Mouse (Mus musculus) midbrain, embryonic 10.5 days (tissue): ENCODE measurements around the gene Cdkn1a. TPM values are rescaled to one million over a fixed set of nuclear protein-coding genes. Genes with fewer than 3 reads are reported as not detected.

Source experiments
- DNase-seq: peaks from one replicate; pipeline ENCODE4 v3.0.0-alpha.2; 2017; ENCODE audit warnings: low spot score
- H3K27ac ChIP-seq: fragments of 300-500 bp; sonication (generic); replicated peaks from 2 replicates; pipeline ENCODE4 v1.5.1; 2016; ENCODE audit warnings: mild to moderate bottlenecking
- H3K27me3 ChIP-seq: fragments of 300-500 bp; sonication (generic); 2 replicates; pipeline ENCODE4 v1.6.1; 2016; ENCODE audit warnings: low read depth, mild to moderate bottlenecking; ENCODE audit not compliant: poor library complexity, severe bottlenecking
- H3K36me3 ChIP-seq: fragments of 300-500 bp; sonication (generic); 2 replicates; pipeline ENCODE4 v1.6.1; 2016; ENCODE audit warnings: mild to moderate bottlenecking, moderate library complexity
- H3K4me1 ChIP-seq: fragments of 300-500 bp; sonication (generic); 2 replicates; pipeline ENCODE4 v1.6.1; 2016
- H3K4me3 ChIP-seq: fragments of 300-500 bp; sonication (generic); 2 replicates; pipeline ENCODE4 v1.5.1; 2016; ENCODE audit warnings: mild to moderate bottlenecking, moderate library complexity
- H3K9me3 ChIP-seq: fragments of 300-500 bp; sonication (generic); replicated peaks from 2 replicates; pipeline ENCODE4 v1.6.1; 2016; ENCODE audit warnings: mild to moderate bottlenecking
- WGBS: fragments of 180-500 bp; shearing (Covaris S2); methylation state at CpG from one replicate; pipeline ENCODE4 v1.1.7; 2016; 5-methylcytosine and 5-hydroxymethylcytosine counted together
- polyA plus RNA-seq: library from polyadenylated mRNA; unstranded; fragments of >200 nt; fragmentation: Nextera tagmentation; extraction: Ambion mirVana; gene quantifications from 2 replicates; pipeline ENCODE4 v1.2.1, GENCODE M21; 2016

The Cdkn1a gene
- polyA plus RNA-seq, 1 experiment from 2014 or later, result 19.1 TPM

- Histone ChIP-seq H3K9me3 (no peaks in the 10 kb centered on the region; the same call in 1 of the 2 replicates), H3K4me3 (no peak within 1 kb of the TSS), H3K36me3 (no peaks in the 10 kb centered on the region), H3K27ac (no peak within 1 kb of the TSS), H3K27me3 (no peaks in the 10 kb centered on the region), H3K4me1 (no peaks in the 10 kb centered on the region)
- WGBS, result 96% methylated on average over 13 of the region's 13 CpGs
- no peak for DNase-seq
Observed at GRCm38 (mm10) chr17:29113591-29114352, 23.0 kb downstream of the Cdkn1a start, which contains the start of gene Rab44. TSS of gene Rab44 (plus strand) at chr17:29114145.

- H3K9me3 ChIP-seq, result no peaks in the 10 kb centered on the region
- 79% methylated on average over 12 of the region's 12 CpGs for WGBS
- no peaks in the 10 kb centered on the region for H3K27me3 ChIP-seq
- no peaks in the 10 kb centered on the region for H3K4me1 ChIP-seq
- no peak for DNase-seq
- H3K36me3 ChIP-seq, result no peaks in the 10 kb centered on the region
- no peak overlapping the region for H3K4me3 ChIP-seq
- no peak overlapping the region for H3K27ac ChIP-seq
Observed at GRCm38 (mm10) chr17:29116023-29116422, 25.2 kb downstream of the Cdkn1a start.

- Histone ChIP-seq H3K27ac (no peak overlapping the region), H3K4me1 (no peaks in the 10 kb centered on the region), H3K4me3 (no peak overlapping the region), H3K36me3 (no peaks in the 10 kb centered on the region), H3K9me3 (no peaks in the 10 kb centered on the region), H3K27me3 (no peaks in the 10 kb centered on the region)
- no peak for DNase-seq
- 84% methylated on average over 8 of the region's 8 CpGs for WGBS
Observed at GRCm38 (mm10) chr17:29117006-29117648, 26.4 kb downstream of the Cdkn1a start.

DNA sequence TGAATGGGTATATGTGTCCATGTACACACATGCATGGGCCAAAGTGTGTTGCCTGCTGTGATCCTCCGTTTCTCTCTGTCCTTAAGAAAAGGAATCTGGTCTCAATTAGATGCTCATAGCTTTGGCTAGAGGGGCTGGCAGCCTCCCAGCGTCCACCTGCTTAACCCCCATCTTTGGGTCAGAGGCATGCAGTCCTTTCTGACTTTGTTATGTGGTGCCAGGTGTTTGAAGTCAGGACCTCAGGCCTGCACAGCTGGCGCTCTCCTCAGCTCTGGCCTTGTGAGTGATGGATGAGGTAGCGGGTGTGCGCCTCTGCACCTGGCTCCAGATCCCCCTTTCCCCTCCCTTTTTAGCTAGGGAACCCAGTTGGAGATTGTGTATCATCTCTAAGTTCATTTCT, 27.3 kb downstream of the Cdkn1a start:
- H3K4me3 ChIP-seq, result no peak overlapping the region
- H3K36me3 ChIP-seq, result no peaks in the 10 kb centered on the region
- H3K4me1 ChIP-seq, result no peaks in the 10 kb centered on the region
- WGBS, result 78% methylated on average over 5 of the region's 5 CpGs
- no peaks in the 10 kb centered on the region for H3K9me3 ChIP-seq
- no peak overlapping the region for H3K27ac ChIP-seq
- DNase-seq, result no peak
- no peaks in the 10 kb centered on the region for H3K27me3 ChIP-seq

DNA sequence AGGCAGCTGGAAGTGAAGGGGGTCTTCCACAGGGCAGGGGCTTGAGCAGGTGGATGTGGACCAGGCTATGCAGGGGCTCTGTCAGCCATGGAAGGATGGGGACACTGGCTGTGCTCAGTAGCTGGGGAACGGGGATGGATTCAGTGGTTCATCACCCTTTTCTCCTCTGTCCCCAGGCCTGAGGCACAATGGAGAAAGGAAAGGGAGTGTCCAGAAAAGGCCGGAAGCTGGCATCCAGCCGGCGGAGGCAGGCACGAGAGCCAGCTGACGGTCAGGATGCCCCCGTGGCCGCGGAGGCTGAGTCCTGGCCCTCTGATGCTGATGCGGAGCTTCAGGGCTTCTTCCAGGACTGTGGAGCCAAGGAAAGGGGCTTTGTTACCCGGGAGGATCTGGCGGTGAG, 29.9 kb downstream of the Cdkn1a start:
- 63% methylated on average over 12 of the region's 12 CpGs for WGBS
- Histone ChIP-seq H3K4me3 (no peak overlapping the region), H3K27ac (no peak overlapping the region), H3K9me3 (no peaks in the 10 kb centered on the region), H3K27me3 (no peaks in the 10 kb centered on the region), H3K36me3 (no peaks in the 10 kb centered on the region), H3K4me1 (no peaks in the 10 kb centered on the region)
- DNase-seq, result no peak

GRCm38 (mm10) chr17:29122817-29123216, 32.0 kb downstream of the Cdkn1a start:
- Histone ChIP-seq H3K9me3 (no peaks in the 10 kb centered on the region), H3K4me3 (no peak overlapping the region), H3K4me1 (no peaks in the 10 kb centered on the region), H3K27ac (no peak overlapping the region), H3K36me3 (no peaks in the 10 kb centered on the region), H3K27me3 (no peaks in the 10 kb centered on the region)
- WGBS, result 86% methylated on average over 6 of the region's 6 CpGs
- DNase-seq, result no peak

- Histone ChIP-seq H3K4me1 (no peaks in the 10 kb centered on the region), H3K9me3 (no peaks in the 10 kb centered on the region), H3K27ac (no peak overlapping the region), H3K4me3 (no peak overlapping the region), H3K27me3 (no peaks in the 10 kb centered on the region), H3K36me3 (no peaks in the 10 kb centered on the region)
- no peak for DNase-seq
- WGBS, result 75% methylated on average over 6 of the region's 6 CpGs
Observed at GRCm38 (mm10) chr17:29123578-29124174, 32.9 kb downstream of the Cdkn1a start.

DNA sequence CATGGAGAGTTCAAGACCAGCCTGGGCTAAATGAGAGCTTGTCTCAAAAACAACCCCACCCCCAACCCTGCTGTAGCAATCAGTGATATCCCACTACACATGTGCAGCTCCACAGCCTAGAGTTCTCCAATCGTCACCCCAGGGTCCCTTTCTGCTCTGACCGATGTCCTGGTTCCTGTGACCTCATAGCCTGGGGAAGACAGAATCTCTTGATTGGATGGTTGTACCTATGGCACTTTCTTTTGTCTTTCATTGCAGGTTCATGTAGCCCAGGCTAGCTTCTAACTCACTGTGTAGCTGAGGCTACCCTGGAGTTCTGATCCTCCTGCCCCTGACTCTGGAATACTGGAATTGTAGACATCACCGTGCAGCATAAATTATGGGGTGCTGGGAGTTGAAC, 35.8 kb downstream of the Cdkn1a start:
- no peak overlapping the region for H3K4me3 ChIP-seq
- no peaks in the 10 kb centered on the region for H3K9me3 ChIP-seq
- no peak overlapping the region for H3K27ac ChIP-seq
- H3K4me1 ChIP-seq, result peaks cover 6% of the 10 kb centered on the region
- H3K27me3 ChIP-seq, result no peaks in the 10 kb centered on the region
- 95% methylated on average over 3 of the region's 3 CpGs for WGBS
- H3K36me3 ChIP-seq, result no peaks in the 10 kb centered on the region
- DNase-seq, result no peak

- H3K36me3 ChIP-seq, result no peaks in the 10 kb centered on the region
- H3K4me1 ChIP-seq, result peaks cover 22% of the 10 kb centered on the region
- H3K9me3 ChIP-seq, result no peaks in the 10 kb centered on the region
- no peak for DNase-seq
- no peak overlapping the region for H3K27ac ChIP-seq
- H3K4me3 ChIP-seq, result no peak overlapping the region
- WGBS, result 62% methylated on average over 5 of the region's 5 CpGs
- no peaks in the 10 kb centered on the region for H3K27me3 ChIP-seq
Observed at GRCm38 (mm10) chr17:29129341-29129740, 38.6 kb downstream of the Cdkn1a start.

DNA sequence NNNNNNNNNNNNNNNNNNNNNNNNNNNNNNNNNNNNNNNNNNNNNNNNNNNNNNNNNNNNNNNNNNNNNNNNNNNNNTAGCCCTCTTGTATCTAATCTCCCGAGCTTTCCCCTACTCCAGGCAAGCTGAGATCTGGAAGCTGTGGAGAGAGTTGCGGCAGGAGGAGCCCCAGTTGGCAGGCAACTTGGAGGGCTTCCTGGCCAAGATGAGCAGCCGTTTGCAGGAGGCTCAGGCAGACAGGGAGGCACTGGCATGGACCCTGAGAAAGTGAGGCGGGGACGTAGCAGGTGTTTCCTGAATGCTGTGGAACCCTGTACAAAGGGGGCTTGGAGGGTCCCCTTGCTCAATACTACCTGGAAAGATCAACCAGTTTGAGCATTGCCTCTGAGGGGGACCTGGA, 44.3 kb downstream of the Cdkn1a start:
- 75% methylated on average over 5 of the region's 5 CpGs for WGBS
- H3K27ac ChIP-seq, result 0 out of 2 replicates have a peak overlapping the region, but pooled peaks have one; percentile 6
- DNase-seq, result no peak

DNA sequence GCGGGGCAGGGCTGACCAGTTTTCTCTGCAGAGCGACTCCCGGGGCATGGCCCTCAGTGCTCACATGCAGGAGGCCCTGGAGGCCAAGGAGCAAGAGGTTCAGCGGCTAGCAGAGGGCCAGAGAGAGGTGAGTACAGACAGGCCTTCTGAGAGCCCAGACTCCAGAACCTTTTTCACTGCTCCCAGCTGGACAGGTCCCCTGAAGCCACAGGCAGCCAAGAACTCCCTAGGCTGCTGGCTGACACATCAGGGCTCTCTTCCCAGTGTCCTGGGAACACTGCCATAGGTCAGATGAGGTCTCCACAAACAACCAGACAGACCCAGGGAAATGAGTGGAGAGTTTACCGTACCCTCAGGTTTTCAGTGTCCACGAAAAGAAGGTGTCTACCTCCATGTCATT, 45.5 kb downstream of the Cdkn1a start:
- H3K9me3 ChIP-seq, result no peaks in the 10 kb centered on the region
- 77% methylated on average over 6 of the region's 6 CpGs for WGBS
- peak overlapping the region; percentile 46 for H3K27ac ChIP-seq
- H3K36me3 ChIP-seq, result no peaks in the 10 kb centered on the region
- DNase-seq, result no peak
- peaks cover 26% of the 10 kb centered on the region for H3K4me1 ChIP-seq
- no peaks in the 10 kb centered on the region for H3K27me3 ChIP-seq
- no peak overlapping the region for H3K4me3 ChIP-seq

More for the DNA sequence above, 44.3 kb downstream of the Cdkn1a start:
- H3K4me1 ChIP-seq, result peaks cover 28% of the 10 kb centered on the region
- no peaks in the 10 kb centered on the region for H3K36me3 ChIP-seq
- H3K9me3 ChIP-seq, result no peaks in the 10 kb centered on the region
- no peak overlapping the region for H3K4me3 ChIP-seq
- H3K27me3 ChIP-seq, result no peaks in the 10 kb centered on the region

- no peak for DNase-seq
- no peaks in the 10 kb centered on the region for H3K9me3 ChIP-seq
- no peak overlapping the region for H3K4me3 ChIP-seq
- peaks cover 19% of the 10 kb centered on the region for H3K4me1 ChIP-seq
- WGBS, result 81% methylated on average over 7 of the region's 7 CpGs
- no peak overlapping the region for H3K27ac ChIP-seq
- H3K36me3 ChIP-seq, result no peaks in the 10 kb centered on the region
- no peaks in the 10 kb centered on the region for H3K27me3 ChIP-seq
Observed at GRCm38 (mm10) chr17:29137906-29138305, 47.1 kb downstream of the Cdkn1a start.

DNA sequence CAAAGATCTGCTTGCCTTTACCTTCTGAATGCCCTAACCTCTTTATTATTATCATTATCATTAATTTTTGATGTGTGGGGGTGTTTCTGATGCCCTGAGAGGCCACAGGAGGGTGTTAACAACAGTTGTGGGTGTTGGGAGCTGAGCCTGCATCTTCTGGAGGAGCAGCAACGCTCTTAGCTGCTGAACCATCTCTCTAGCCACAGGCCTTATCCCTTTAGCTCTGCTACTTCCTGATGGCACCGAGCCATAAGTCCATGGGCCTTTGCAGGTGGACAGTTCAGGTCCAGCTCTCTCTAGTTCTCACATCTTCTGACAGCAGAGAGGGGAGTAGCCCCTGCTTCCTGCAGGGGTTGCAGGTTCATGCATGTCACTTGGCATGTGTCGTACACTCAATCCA, 50.8 kb downstream of the Cdkn1a start:
- no peak overlapping the region for H3K4me3 ChIP-seq
- no peaks in the 10 kb centered on the region for H3K36me3 ChIP-seq
- H3K4me1 ChIP-seq, result peaks cover 4% of the 10 kb centered on the region; the same call in 1 of the 2 replicates
- no peaks in the 10 kb centered on the region for H3K27me3 ChIP-seq
- no peak for DNase-seq
- H3K27ac ChIP-seq, result no peak overlapping the region
- WGBS, result 90% methylated on average over 3 of the region's 3 CpGs
- peaks cover 9% of the 10 kb centered on the region for H3K9me3 ChIP-seq
